Mouse (Mus musculus): Measurements from ENCODE around the gene Dnm3.

- no peak for TF ChIP-seq CTCF (IDR thresholded peaks at IDR 0.05; ENCODE audit: extremely low read depth, insufficient read depth, insufficient read length, insufficient replicate concordance)
- no peak for TF ChIP-seq POLR2A (IDR thresholded peaks at IDR 0.05; ENCODE audit: low read depth, low read length)
Measured at GRCm38 (mm10) chr1:162356481-162356880, 121.4 kb downstream of the Dnm3 start.
